Mouse (Mus musculus): ENCODE data around the gene Lims1.

GRCm38 (mm10) chr10:58362745-58363144 lies 39.5 kb downstream of the Lims1 start:
- TF ChIP-seq POLR2A (IDR thresholded peaks at IDR 0.05; ENCODE audit: insufficient read length, low read depth) (no peak), TCF12 (IDR thresholded peaks at IDR 0.05; ENCODE audit: insufficient read depth, poor library complexity, severe bottlenecking) (no peak), USF1 (IDR thresholded peaks at IDR 0.05; ENCODE audit: low read depth) (no peak)
